26 mouse cellular contexts compared by ENCODE assay signal in the genomic region with DNA sequence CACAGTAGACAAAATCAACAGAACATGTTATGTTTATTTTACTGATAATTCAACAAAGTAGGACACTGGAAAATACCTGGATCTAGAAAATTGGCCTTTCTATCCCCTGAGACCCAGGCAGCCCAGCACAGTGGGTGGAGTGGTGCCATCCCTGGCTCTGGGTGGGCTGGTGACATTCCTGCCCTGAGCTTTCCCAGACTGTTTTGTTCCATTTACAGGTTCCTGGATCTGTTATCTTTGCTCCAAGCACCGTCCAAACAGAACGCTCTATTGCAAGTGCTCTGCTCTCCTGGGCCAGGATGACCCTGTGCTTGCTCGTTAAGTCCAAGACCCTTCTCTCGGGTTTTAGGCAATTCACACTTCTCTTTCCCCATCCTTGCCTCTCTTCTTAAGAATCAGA. TPM values are rescaled to one million over a fixed set of nuclear protein-coding genes. Genes with fewer than 3 reads are reported as not detected.
DNase-seq lines count a peak whose midpoint lies in the region; ATAC-seq lines count a peak whose summit lies in the region.
"Had no signal": no experiment of that assay in that cellular context is flagged by ENCODE, and none has a peak within 500 bp of the region (broad histone marks: within the 10 kb centered on the region; RNA-seq: fewer than 3 reads in every experiment).

No protein-coding gene starts in this region.

- DNase-seq in heart, embryonic 10.5 days (ENCODE audit: low spot score): no peak
- no peak for DNase-seq in heart, adult 8-10 months (ENCODE audit: low spot score)
- no peak for DNase-seq in heart, postnatal 36 days
- DNase-seq in limb, embryonic 10.5 days (ENCODE audit: low spot score): no peak
- no peak for DNase-seq in thymus, postnatal 25 days
- DNase-seq: cerebellum, adult 18-20 months; cerebellum, adult 9-10 months; gastrocnemius, postnatal 36 days had no signal

- 5% methylated on average over 4 of the region's 4 CpGs for WGBS in heart, embryonic 10.5 days
- WGBS in heart, embryonic 13.5 days: 21% methylated on average over 4 of the region's 4 CpGs
- 38% methylated on average over 4 of the region's 4 CpGs for WGBS in limb, embryonic 12.5 days
- 37% methylated on average over 4 of the region's 4 CpGs for WGBS in limb, embryonic 10.5 days

- H3K4me3 ChIP-seq in heart, embryonic 10.5 days: no peak overlapping the region
- H3K4me3 ChIP-seq in heart, embryonic 13.5 days: no peak overlapping the region
- H3K4me3 ChIP-seq in limb, embryonic 12.5 days (replicated peaks): no peak overlapping the region
- no peak overlapping the region for H3K4me3 ChIP-seq in limb, embryonic 10.5 days

- H3K9ac ChIP-seq in heart, embryonic 13.5 days: no peak overlapping the region
- no peak overlapping the region; the same call in 1 of the 2 replicates for H3K9ac ChIP-seq in limb, embryonic 12.5 days (replicated peaks)
- H3K9ac ChIP-seq: forebrain, embryonic 13.5 days; hindbrain, embryonic 14.5 days had no signal

- 0 out of 2 replicates have a peak overlapping the region, but pooled peaks have one; percentile 84 for H3K27ac ChIP-seq in heart, embryonic 10.5 days
- H3K27ac ChIP-seq in heart, embryonic 13.5 days (replicated peaks): no peak overlapping the region
- H3K27ac ChIP-seq in limb, embryonic 12.5 days: no peak overlapping the region
- no peak overlapping the region for H3K27ac ChIP-seq in limb, embryonic 10.5 days
- H3K27ac ChIP-seq: forebrain, embryonic 10.5 days; forebrain, embryonic 13.5 days; hindbrain, embryonic 14.5 days; hindbrain, postnatal 0 days had no signal

- intact Hi-C loops in heart, postnatal 36 days (cut with DNase I): loop anchor here (2.0 kb wide), 3 partner anchors 29 to 67 kb away; no protein-coding TSS in a partner anchor

- H3K4me2 ChIP-seq in heart, embryonic 13.5 days: peak overlapping the region; percentile 79
- H3K4me2 ChIP-seq in limb, embryonic 12.5 days: peak overlapping the region; percentile 88; the same call in 1 of the 2 replicates

- H3K36me3 ChIP-seq in heart, embryonic 10.5 days: no peaks in the 10 kb centered on the region
- no peaks in the 10 kb centered on the region; the same call in 1 of the 2 replicates for H3K36me3 ChIP-seq in heart, embryonic 13.5 days
- H3K36me3 ChIP-seq in limb, embryonic 12.5 days: no peaks in the 10 kb centered on the region
- H3K36me3 ChIP-seq in limb, embryonic 10.5 days: no peaks in the 10 kb centered on the region
- H3K36me3 ChIP-seq: forebrain, embryonic 10.5 days; G1E had no signal

- no peaks in the 10 kb centered on the region for H3K27me3 ChIP-seq in heart, embryonic 10.5 days (ENCODE audit: insufficient read depth, poor library complexity, severe bottlenecking)
- no peaks in the 10 kb centered on the region for H3K27me3 ChIP-seq in heart, embryonic 13.5 days (replicated peaks)
- 0 out of 2 replicates have a peak, but pooled peaks cover 11% of the 10 kb centered on the region for H3K27me3 ChIP-seq in limb, embryonic 12.5 days
- 0 out of 2 replicates have a peak, but pooled peaks cover 5% of the 10 kb centered on the region for H3K27me3 ChIP-seq in limb, embryonic 10.5 days (ENCODE audit: low read depth, poor library complexity, severe bottlenecking)
- H3K27me3 ChIP-seq: CH12.LX had no signal

- no peak for ATAC-seq in heart, embryonic 13.5 days (ENCODE audit: extremely low read depth, insufficient number of reproducible peaks, low FRiP score, low TSS enrichment)
- ATAC-seq in limb, embryonic 12.5 days (ENCODE audit: insufficient number of reproducible peaks, insufficient read depth, low FRiP score, low TSS enrichment, low read depth): no peak
- ATAC-seq: forebrain, embryonic 13.5 days; inflammation-experienced regulatory T-cells, adult 6 months; Patski had no signal

- H3K9me3 ChIP-seq in heart, embryonic 10.5 days: no peaks in the 10 kb centered on the region
- H3K9me3 ChIP-seq in heart, embryonic 13.5 days: no peaks in the 10 kb centered on the region
- 0 out of 2 replicates have a peak, but pooled peaks cover 5% of the 10 kb centered on the region for H3K9me3 ChIP-seq in limb, embryonic 12.5 days
- no peaks in the 10 kb centered on the region for H3K9me3 ChIP-seq in limb, embryonic 10.5 days (replicated peaks)
- H3K9me3 ChIP-seq: G1E had no signal

- H3K4me1 ChIP-seq in heart, embryonic 10.5 days: peaks cover 26% of the 10 kb centered on the region
- peaks cover 27% of the 10 kb centered on the region for H3K4me1 ChIP-seq in heart, embryonic 13.5 days
- H3K4me1 ChIP-seq in limb, embryonic 12.5 days (replicated peaks): peaks cover 19% of the 10 kb centered on the region
- peaks cover 24% of the 10 kb centered on the region for H3K4me1 ChIP-seq in limb, embryonic 10.5 days

RNA-seq across cellular contexts. Expression of a gene that starts 1.5 kb away (rescaled TPM):
- polyA plus RNA-seq in heart, embryonic 10.5 days (2016; fragmentation: Nextera tagmentation; extraction: Ambion mirVana): 148 and 236 TPM in 2 replicates
- total RNA-seq in heart, adult 8-10 months (2022): 10 to 100 TPM; 23.9 to 33.3 (median 28.1) TPM
- polyA plus RNA-seq in heart, embryonic 13.5 days (2015; fragmentation: Nextera tagmentation; extraction: Ambion mirVana): 190 and 227 TPM in 2 replicates
- 10 to 100 TPM; 25.6 to 35.2 TPM for total RNA-seq in heart, postnatal 36 days (2021)
- 17.9 and 22.7 TPM in 2 replicates for polyA plus RNA-seq in limb, embryonic 12.5 days (2016; fragmentation: Nextera tagmentation; extraction: Ambion mirVana)
- polyA plus RNA-seq in limb, embryonic 10.5 days (2016; fragmentation: Nextera tagmentation; extraction: Ambion mirVana): 4.4 and 6.7 TPM in 2 replicates
- total RNA-seq: granulocyte monocyte progenitor cell, adult 5-6 weeks had no signal
- polyA plus RNA-seq: G1E; inflammation-experienced regulatory T-cells, adult 6 months; Patski had no signal

RNA-seq across cellular contexts. Expression of a gene that starts 50.6 kb away (rescaled TPM):
- 0.08 TPM in 1 of 2 replicates, not detected in the other for polyA plus RNA-seq in heart, embryonic 10.5 days (2016; fragmentation: Nextera tagmentation; extraction: Ambion mirVana)
- not detected for total RNA-seq in heart, adult 8-10 months (2022)
- polyA plus RNA-seq in heart, embryonic 13.5 days (2015; fragmentation: Nextera tagmentation; extraction: Ambion mirVana): not detected in 2 replicates
- not detected for total RNA-seq in heart, postnatal 36 days (2021)
- 0.14 TPM in 1 of 2 replicates, not detected in the other for polyA plus RNA-seq in limb, embryonic 12.5 days (2016; fragmentation: Nextera tagmentation; extraction: Ambion mirVana)
- polyA plus RNA-seq in limb, embryonic 10.5 days (2016; fragmentation: Nextera tagmentation; extraction: Ambion mirVana): not detected in 2 replicates
- total RNA-seq: adrenal gland, adult 18-20 months; adrenal gland, postnatal 36 days; CH12.LX; G1E; gastrocnemius, postnatal 10 days; gastrocnemius, postnatal 36 days; granulocyte monocyte progenitor cell, adult 5-6 weeks; hindbrain, postnatal 0 days had no signal
- polyA plus RNA-seq: embryonic facial prominence, embryonic 14.5 days; G1E; heart, postnatal 0 days; hindbrain, embryonic 11.5 days; hindbrain, embryonic 14.5 days; inflammation-experienced regulatory T-cells, adult 6 months; intestine, embryonic 16.5 days; Patski had no signal
